Mouse (Mus musculus): ENCODE data around the gene Slc33a1.

Gene Slc33a1

GRCm38 (mm10) chr3:63964100-63964921, at the start of gene Slc33a1:
Gene Slc33a1 (minus strand): TSS chr3:63964768.
- DNase-seq (ENCODE audit: low read depth, low spot score): peak; percentile 100

GRCm38 (mm10) chr3:63988722-63989440, 24.3 kb upstream of the Slc33a1 start:
- no peak for DNase-seq (ENCODE audit: low read depth, low spot score)

- no peak for DNase-seq (ENCODE audit: low read depth, low spot score)
These were observed 22.1 kb upstream of the Slc33a1 start for GRCm38 (mm10) chr3:63986656-63987055.

DNA sequence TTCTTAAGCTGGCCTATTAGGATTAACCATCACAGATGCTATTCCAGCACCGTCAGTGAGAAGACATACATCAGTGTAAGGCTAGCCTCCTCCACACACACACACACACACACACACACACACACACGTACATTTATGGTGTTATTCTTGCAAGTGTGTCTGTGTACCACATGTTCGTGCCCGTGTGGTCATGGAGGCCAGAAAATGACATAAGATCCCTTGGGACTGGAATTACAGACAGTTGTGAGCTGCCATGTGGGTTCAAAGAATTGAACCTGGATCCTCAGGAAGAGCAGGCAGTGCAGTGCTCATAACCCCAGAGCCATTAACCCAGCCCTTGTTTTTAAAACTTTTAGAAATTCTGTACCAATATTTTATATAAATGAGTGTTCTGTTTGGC, 13.3 kb upstream of the Slc33a1 start:
- DNase-seq (ENCODE audit: low read depth, low spot score): no peak

- DNase-seq (ENCODE audit: low read depth, low spot score): peak; percentile 85
These were observed 11.7 kb upstream of the Slc33a1 start, which contains the start of gene Gmps for GRCm38 (mm10) chr3:63975955-63976908. Gene Gmps (plus strand): TSS chr3:63976106.

DNA sequence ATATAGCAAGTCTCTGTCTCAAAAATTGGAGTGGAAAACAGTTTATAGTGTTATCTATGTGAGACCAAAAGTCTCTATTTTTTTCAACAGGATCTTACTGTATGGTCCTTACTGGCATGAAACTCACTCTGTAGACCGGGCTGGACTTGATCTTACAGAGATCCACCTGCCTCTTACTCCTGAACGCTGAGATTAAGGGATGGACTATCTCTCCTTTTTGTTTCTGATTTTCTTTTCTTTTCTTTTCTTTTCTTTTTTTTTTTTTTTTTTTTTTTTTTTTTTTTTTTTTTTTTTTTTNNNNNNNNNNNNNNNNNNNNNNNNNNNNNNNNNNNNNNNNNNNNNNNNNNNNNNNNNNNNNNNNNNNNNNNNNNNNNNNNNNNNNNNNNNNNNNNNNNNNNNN, 1.4 kb upstream of the Slc33a1 start:
- DNase-seq (ENCODE audit: low read depth, low spot score): no peak

DNA sequence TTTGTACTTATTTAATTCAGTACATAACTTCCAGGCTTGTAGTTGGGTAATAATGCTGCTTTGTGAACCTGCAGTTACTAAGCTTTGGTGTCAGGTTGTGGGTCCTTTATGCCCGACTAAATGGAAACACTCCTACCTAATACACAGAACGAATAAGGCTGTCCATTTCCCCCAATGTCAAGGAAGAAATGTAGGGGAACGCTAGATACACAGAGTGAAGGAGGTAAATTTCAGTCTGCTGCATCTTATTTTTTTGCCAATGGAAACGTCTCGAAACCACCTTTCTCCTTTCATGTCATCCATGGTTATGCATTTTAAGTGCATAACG, 318 bp upstream of the Slc33a1 start:
- DNase-seq (ENCODE audit: low read depth, low spot score): no peak

DNA sequence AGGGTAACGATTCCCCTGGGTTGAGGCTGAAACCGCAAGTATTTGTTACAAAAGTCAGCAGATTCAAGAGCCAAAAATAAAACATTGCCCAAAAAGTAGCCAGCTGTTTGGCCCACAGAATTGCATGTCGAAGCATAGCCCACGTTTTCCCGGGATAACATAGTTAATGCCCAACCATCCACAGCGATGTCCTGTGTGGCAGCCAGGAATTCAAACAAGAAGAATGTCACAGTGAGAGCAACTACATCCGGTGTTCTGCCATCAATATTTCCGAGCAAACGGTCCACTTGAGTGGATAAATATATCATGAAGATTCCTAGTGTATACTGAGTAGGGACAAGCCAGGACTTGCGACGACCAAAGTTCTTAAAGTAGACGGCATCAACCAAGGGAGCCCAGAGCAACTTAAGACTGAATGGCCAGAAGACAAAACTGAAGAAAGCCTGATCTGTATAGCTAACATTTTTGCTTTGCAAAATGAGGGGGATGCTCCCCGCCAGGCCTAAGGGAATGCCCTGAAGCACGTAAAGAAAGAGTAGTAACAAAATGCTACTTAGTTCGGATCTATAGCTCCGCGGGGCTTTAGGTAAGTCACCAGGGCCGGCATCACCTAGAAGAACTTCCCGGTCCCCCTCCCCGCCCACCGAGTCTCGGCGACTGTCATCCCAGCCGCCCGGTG, 1.0 kb downstream of the Slc33a1 start:
- no peak for DNase-seq (ENCODE audit: low read depth, low spot score)

- DNase-seq (ENCODE audit: low read depth, low spot score): no peak
These were observed 14.7 kb downstream of the Slc33a1 start for GRCm38 (mm10) chr3:63949837-63950236.

DNA sequence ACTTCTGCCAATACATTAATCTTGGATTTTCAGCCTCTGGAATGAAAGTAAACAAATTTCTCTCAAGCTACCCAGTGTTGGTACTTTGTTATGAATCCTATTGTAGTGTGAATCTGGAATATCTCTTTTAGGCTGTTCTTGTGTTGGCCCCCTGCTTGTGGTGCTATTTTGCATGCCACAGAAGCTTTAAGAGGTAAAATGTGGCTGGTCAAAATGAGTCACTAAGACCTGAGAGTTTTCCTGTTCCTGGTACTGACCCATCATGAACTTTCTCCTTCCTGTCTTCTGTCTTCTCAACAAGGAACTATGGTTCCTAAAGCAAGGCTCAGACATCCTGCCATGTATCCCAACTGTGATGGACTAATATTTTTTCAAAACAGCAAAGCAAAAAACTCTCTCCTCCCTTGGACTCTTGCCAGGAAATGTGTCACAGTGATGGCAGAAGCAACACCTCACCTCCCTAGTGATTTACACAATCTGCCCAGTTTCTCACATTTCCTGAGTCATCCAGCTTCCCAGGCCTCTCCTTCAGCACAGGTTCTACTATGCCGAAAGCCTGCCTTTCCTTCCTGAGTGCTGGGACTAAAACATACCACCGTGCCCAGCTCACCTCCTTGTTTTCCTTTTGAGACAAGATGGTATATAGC, 23.2 kb downstream of the Slc33a1 start:
- DNase-seq (ENCODE audit: low read depth, low spot score): peak; percentile 28

- no peak for DNase-seq (ENCODE audit: low read depth, low spot score)
These were observed 25.6 kb downstream of the Slc33a1 start for GRCm38 (mm10) chr3:63938928-63939327.

- DNase-seq (ENCODE audit: low read depth, low spot score): peak; percentile 73
These were observed 35.4 kb downstream of the Slc33a1 start, which contains the start of gene E130311K13Rik for GRCm38 (mm10) chr3:63928878-63929859. Gene E130311K13Rik (minus strand): TSS chr3:63929472.

DNA sequence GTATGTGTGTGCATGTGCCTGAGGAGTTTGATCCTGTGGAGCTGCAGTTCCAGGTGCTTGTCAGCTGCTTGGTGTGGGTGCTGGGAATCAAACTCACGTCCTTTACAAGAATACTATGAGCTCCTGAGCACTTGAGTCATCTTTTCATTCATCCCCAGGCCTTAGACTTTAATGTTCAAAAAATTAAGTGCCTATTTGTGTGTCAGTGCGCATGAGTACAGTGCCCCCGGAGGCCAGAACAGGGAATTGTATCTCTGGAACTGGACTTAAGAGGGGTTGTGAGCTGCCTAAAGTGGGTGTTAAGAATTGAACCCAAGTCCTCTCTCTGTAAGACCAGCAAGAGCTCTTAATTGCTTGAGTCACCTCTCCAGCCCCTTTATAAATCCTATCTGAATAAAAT, 44.9 kb downstream of the Slc33a1 start:
- no peak for DNase-seq (ENCODE audit: low read depth, low spot score)

DNA sequence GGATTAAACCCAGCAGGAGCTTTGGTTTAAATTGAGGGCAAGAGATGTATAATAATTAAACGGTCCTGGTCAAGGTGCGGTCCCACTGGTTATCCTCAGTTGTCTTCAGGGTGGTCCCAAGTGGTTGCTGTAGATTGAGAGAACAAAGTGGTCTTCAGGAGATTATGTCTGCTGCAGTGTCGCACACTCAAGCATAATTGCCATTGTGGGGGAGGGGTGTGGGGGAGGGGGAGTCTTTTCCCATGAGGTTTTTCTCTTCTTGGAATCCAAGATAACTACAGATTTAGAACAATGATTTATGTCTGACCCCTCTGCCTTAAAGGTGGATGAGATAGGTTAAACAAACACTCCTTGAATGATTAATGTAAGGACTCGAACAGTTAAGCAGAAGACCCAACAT, 54.3 kb downstream of the Slc33a1 start:
- no peak for DNase-seq (ENCODE audit: low read depth, low spot score)

DNA sequence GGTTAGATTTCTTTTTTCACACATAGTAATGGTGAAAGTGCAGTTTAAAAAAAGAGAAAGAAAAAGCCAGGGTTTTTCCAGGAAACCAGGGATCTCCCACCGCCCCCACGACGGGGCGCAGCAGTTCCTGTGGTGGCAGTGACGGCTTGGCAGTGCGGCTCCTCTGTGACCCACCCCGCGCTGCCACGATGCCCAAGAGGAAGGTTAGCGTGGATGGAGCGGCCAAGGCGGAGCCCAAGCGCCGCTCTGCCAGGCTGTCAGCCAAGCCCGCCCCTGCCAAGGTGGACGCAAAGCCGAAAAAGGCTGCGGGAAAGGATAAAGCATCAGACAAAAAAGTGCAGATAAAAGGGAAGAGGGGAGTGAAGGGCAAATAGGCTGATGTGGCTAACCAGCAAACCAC, 59.3 kb downstream of the Slc33a1 start:
- DNase-seq (ENCODE audit: low read depth, low spot score): no peak

DNA sequence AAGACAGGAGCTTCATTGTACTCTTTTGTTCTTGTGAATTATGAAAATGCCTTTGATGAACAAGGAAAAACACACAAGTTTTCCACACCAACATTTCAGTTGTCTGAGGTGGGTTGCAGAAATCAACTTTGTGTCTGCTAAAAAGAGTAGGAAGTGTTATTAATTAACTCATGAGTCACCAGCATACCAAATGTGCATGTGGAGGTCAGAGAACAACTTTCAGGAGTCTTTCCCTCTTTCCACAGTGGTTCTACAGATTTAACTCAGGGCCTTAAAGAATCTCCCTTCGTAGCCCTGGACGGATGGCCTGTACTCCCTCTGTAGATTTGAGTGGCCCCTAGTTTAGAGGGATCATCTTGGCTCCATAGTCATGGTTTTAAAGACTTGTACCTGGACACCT, 60.4 kb downstream of the Slc33a1 start:
- DNase-seq (ENCODE audit: low read depth, low spot score): no peak

DNA sequence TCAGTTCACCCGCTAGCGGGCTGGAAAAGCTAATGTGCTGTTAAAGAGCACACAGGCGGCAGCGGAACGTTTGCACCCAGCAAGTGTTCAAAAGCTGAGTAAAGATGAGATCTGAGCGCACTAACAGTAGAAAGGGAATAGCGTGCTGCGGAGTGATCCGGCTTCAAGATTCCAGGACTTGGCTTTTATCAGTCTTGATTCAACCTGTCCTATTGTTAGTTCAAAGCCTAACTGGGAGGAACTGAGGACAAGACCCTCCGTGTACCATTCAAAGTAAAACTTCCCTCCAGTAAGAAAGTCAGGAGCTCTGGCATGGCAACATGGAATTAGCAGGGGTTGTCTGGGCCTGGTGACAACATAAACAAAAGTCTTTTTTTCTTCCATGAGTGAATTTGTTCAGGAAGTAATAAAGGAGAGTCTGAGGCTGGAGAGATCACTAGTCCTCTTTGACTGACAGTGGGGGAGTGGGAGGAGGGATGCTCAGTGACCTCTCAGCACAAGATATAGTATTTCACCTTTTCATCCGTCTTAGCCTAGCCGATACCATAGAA, 64.5 kb downstream of the Slc33a1 start:
- no peak for DNase-seq (ENCODE audit: low read depth, low spot score)

GRCm38 (mm10) chr3:63899309-63899695, 65.3 kb downstream of the Slc33a1 start, which contains the start of gene Plch1:
Gene Plch1 (minus strand): TSS chr3:63899472.
- no peak for DNase-seq (ENCODE audit: low read depth, low spot score)

All from skeletal muscle tissue, adult 2 months (tissue).